Mouse (Mus musculus): ENCODE results near the gene Nus1.

GRCm38 (mm10) chr10:52376422-52376821 is 40.9 kb upstream of the Nus1 start:
- TF ChIP-seq POLR2A (IDR thresholded peaks at IDR 0.05; ENCODE audit: borderline replicate concordance, low read depth, low read length) (no peak), CTCF (IDR thresholded peaks at IDR 0.05; ENCODE audit: low read depth, low read length) (no peak)

Data from bone marrow macrophage, adult 2 months (primary cell).